Mouse (Mus musculus) heart, postnatal 0 days (tissue): Measurements from ENCODE around the gene Nxt2.

Experiments used
- CTCF ChIP-seq: IDR thresholded peaks from 2 replicates; pipeline ENCODE4 v1.5.1; 2016; ENCODE audit warnings: antibody characterized with exemption, control low read depth, low read depth
- EP300 ChIP-seq: IDR thresholded peaks from 2 replicates; pipeline ENCODE4 v1.6.1; 2016; ENCODE audit warnings: antibody characterized with exemption, low read depth

GRCm38 (mm10) chrX:142245682-142246327 is 19.2 kb downstream of the Nxt2 start:
- TF ChIP-seq CTCF = no peak
- TF ChIP-seq EP300 = no peak
